Mouse (Mus musculus): ENCODE data around the gene Dnajc11. TPM values are rescaled to one million over a fixed set of nuclear protein-coding genes. Genes with fewer than 3 reads are reported as not detected.
A peak's percentile ranks its signal among the peaks of the same experiment; 100 is the strongest.

Dnajc11 gene
- polyA plus RNA-seq, 1 experiment from 2014 or later, result 78.2 TPM

GRCm38 (mm10) chr4:152006812-152007211, 73.3 kb downstream of the Dnajc11 start:
- H3K4me2 ChIP-seq (replicated peaks), result no peak overlapping the region
- H3K4me3 ChIP-seq, result no peak overlapping the region
- no peak overlapping the region for H3K27ac ChIP-seq
- peaks cover 34% of the 10 kb centered on the region for H3K4me1 ChIP-seq
- no peak for ATAC-seq (ENCODE audit: insufficient number of reproducible peaks, insufficient read depth, low FRiP score, low TSS enrichment)
- H3K36me3 ChIP-seq, result no peaks in the 10 kb centered on the region
- no peaks in the 10 kb centered on the region for H3K9me3 ChIP-seq
- 12% methylated on average over 3 of the region's 3 CpGs for WGBS
- no peak overlapping the region for H3K9ac ChIP-seq
- peaks cover 18% of the 10 kb centered on the region for H3K27me3 ChIP-seq

- 5% methylated on average over 8 of the region's 8 CpGs for WGBS
- no peak overlapping the region for H3K27ac ChIP-seq
Observed at GRCm38 (mm10) chr4:152007481-152008147, 74.1 kb downstream of the Dnajc11 start.

GRCm38 (mm10) chr4:152008148-152008500, 74.6 kb downstream of the Dnajc11 start:
- Histone ChIP-seq H3K9me3 (no peaks in the 10 kb centered on the region), H3K4me1 (peaks cover 34% of the 10 kb centered on the region), H3K27ac (peak overlapping the region; percentile 31; the same call in 1 of the 2 replicates), H3K27me3 (peaks cover 18% of the 10 kb centered on the region), H3K36me3 (peaks cover 3% of the 10 kb centered on the region; the same call in 1 of the 2 replicates), H3K4me2 (replicated peaks) (peak overlapping the region; percentile 100), H3K9ac (no peak overlapping the region), H3K4me3 (peak overlapping the region; percentile 67)
- ATAC-seq (ENCODE audit: insufficient number of reproducible peaks, insufficient read depth, low FRiP score, low TSS enrichment), result no peak
- under 1% methylated on average over 14 of the region's 14 CpGs for WGBS

More at GRCm38 (mm10) chr4:152007481-152008147, 74.1 kb downstream of the Dnajc11 start:
- no peak for ATAC-seq (ENCODE audit: insufficient number of reproducible peaks, insufficient read depth, low FRiP score, low TSS enrichment)
- H3K4me2 ChIP-seq (replicated peaks), result peak overlapping the region; percentile 100
- 0 out of 2 replicates have a peak, but pooled peaks cover 3% of the 10 kb centered on the region for H3K36me3 ChIP-seq
- H3K4me1 ChIP-seq, result peaks cover 34% of the 10 kb centered on the region
- H3K9me3 ChIP-seq, result no peaks in the 10 kb centered on the region
- peaks cover 18% of the 10 kb centered on the region for H3K27me3 ChIP-seq
- H3K9ac ChIP-seq, result no peak overlapping the region
- peak overlapping the region; percentile 67 for H3K4me3 ChIP-seq

GRCm38 (mm10) chr4:152008622-152009075, 75.2 kb downstream of the Dnajc11 start, which contains the start of gene Klhl21:
Klhl21 (plus strand) TSS chr4:152008803.
- Histone ChIP-seq H3K4me1 (peaks cover 34% of the 10 kb centered on the region), H3K9me3 (no peaks in the 10 kb centered on the region), H3K4me3 (peak within 1 kb of the TSS; percentile 67), H3K9ac (peak within 1 kb of the TSS; percentile 59), H3K27me3 (peaks cover 18% of the 10 kb centered on the region), H3K4me2 (replicated peaks) (peak within 1 kb of the TSS; percentile 100), H3K27ac (peak within 1 kb of the TSS; percentile 84), H3K36me3 (peaks cover 4% of the 10 kb centered on the region; the same call in 1 of the 2 replicates)
- peak; percentile 84 for ATAC-seq (ENCODE audit: insufficient number of reproducible peaks, insufficient read depth, low FRiP score, low TSS enrichment)
- under 1% methylated on average over 44 of the region's 45 CpGs for WGBS

- peak overlapping the region; percentile 84 for H3K27ac ChIP-seq
- H3K4me2 ChIP-seq (replicated peaks), result peak overlapping the region; percentile 100
- under 1% methylated on average over 106 of the region's 115 CpGs for WGBS
- H3K9ac ChIP-seq, result peak overlapping the region; percentile 59
- H3K36me3 ChIP-seq, result peaks cover 11% of the 10 kb centered on the region; the same call in 1 of the 2 replicates
- H3K27me3 ChIP-seq, result peaks cover 18% of the 10 kb centered on the region
- H3K9me3 ChIP-seq, result no peaks in the 10 kb centered on the region
- peaks cover 34% of the 10 kb centered on the region for H3K4me1 ChIP-seq
- peak overlapping the region; percentile 67 for H3K4me3 ChIP-seq
- peak; percentile 59 for ATAC-seq (ENCODE audit: insufficient number of reproducible peaks, insufficient read depth, low FRiP score, low TSS enrichment)
Observed at GRCm38 (mm10) chr4:152009076-152010051, 75.9 kb downstream of the Dnajc11 start.

DNA sequence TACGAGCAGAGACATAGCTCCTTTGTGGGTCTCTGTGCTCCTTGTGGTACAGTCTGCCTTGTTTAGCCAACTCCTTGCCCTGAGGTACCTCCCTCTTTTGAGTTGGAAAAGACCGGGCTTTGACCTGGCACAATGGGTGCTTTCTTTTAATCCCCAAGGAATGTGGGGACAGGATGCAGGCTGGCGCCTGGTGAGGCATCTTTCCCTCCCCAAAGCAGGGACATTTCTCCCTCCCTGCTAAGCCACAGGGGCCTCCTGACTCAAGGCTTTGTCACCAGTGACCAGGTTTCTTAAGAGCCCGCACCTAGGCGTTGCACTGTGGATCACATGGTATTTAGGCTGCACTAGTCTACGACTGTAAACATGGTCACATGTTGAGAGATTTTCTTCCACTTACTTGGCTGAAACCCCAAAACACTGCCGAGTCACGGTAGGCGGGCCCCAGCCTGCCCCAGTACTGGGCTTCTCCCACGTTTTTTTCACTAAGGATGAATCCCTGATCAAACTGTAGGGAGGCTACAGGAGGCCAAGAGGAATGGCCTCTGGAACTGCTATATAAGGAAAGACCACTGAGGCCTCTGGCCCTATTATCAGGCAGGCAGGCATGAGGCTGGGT, 76.7 kb downstream of the Dnajc11 start:
- peak overlapping the region; percentile 59 for H3K9ac ChIP-seq
- ATAC-seq (ENCODE audit: insufficient number of reproducible peaks, insufficient read depth, low FRiP score, low TSS enrichment), result 0 out of 2 replicates have a peak, but pooled peaks have one; percentile 24
- H3K4me2 ChIP-seq (replicated peaks), result peak overlapping the region; percentile 100
- no peak overlapping the region for H3K27ac ChIP-seq
- no peaks in the 10 kb centered on the region for H3K9me3 ChIP-seq
- WGBS, result under 1% methylated on average over 10 of the region's 10 CpGs
- peaks cover 18% of the 10 kb centered on the region for H3K27me3 ChIP-seq
- H3K36me3 ChIP-seq, result peaks cover 19% of the 10 kb centered on the region; the same call in 1 of the 2 replicates
- peaks cover 34% of the 10 kb centered on the region for H3K4me1 ChIP-seq
- H3K4me3 ChIP-seq, result peak overlapping the region; percentile 67

GRCm38 (mm10) chr4:152010707-152011134, 77.2 kb downstream of the Dnajc11 start:
- H3K4me3 ChIP-seq, result peak overlapping the region; percentile 67
- peaks cover 18% of the 10 kb centered on the region for H3K27me3 ChIP-seq
- H3K36me3 ChIP-seq, result peaks cover 24% of the 10 kb centered on the region
- peak overlapping the region; percentile 45 for H3K9ac ChIP-seq
- peaks cover 34% of the 10 kb centered on the region for H3K4me1 ChIP-seq
- H3K9me3 ChIP-seq, result no peaks in the 10 kb centered on the region
- no peak overlapping the region for H3K27ac ChIP-seq
- WGBS, result 5% methylated on average over 13 of the region's 13 CpGs
- peak overlapping the region; percentile 100 for H3K4me2 ChIP-seq (replicated peaks)
- ATAC-seq (ENCODE audit: insufficient number of reproducible peaks, insufficient read depth, low FRiP score, low TSS enrichment), result no peak

DNA sequence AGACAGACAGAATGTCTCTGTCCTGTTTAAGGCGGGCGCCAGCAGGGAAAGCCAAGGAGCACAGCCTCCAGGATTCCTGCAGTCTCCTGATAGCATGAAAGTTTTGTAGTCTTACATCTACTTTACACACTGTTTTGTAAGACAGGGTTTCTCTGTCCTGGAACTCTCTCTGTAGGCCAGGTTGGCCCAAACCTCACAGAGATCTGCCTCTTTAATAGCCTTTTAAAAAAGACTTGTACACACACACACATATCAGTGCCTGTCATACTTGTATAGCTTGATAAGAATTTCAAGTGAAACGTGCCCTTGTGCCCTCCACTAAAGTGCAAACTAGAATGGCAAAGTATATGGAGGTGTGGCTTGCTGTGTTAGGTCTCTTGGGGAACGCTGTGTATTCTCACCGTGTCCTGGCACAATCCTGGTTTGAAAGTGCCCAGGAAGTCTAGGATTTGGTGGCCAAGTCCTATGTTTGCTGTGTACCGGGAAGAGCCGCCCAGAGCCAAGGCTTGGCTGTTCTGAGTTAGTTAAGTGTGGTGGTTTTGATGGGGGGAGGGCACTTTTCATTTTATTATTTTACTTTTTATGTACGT, 77.8 kb downstream of the Dnajc11 start:
- Histone ChIP-seq H3K9me3 (no peaks in the 10 kb centered on the region), H3K9ac (peak overlapping the region; percentile 45), H3K4me2 (replicated peaks) (peak overlapping the region; percentile 100), H3K27me3 (peaks cover 18% of the 10 kb centered on the region), H3K27ac (no peak overlapping the region), H3K4me3 (peak overlapping the region; percentile 67), H3K36me3 (peaks cover 29% of the 10 kb centered on the region), H3K4me1 (peaks cover 34% of the 10 kb centered on the region)
- ATAC-seq (ENCODE audit: insufficient number of reproducible peaks, insufficient read depth, low FRiP score, low TSS enrichment), result no peak
- 72% methylated on average over 8 of the region's 8 CpGs for WGBS

GRCm38 (mm10) chr4:152012109-152012508, 78.6 kb downstream of the Dnajc11 start:
- no peak for ATAC-seq (ENCODE audit: insufficient number of reproducible peaks, insufficient read depth, low FRiP score, low TSS enrichment)
- H3K4me2 ChIP-seq (replicated peaks), result no peak overlapping the region
- H3K27me3 ChIP-seq, result peaks cover 11% of the 10 kb centered on the region
- H3K4me3 ChIP-seq, result no peak overlapping the region
- H3K9ac ChIP-seq, result no peak overlapping the region
- H3K9me3 ChIP-seq, result no peaks in the 10 kb centered on the region
- no peak overlapping the region for H3K27ac ChIP-seq
- H3K4me1 ChIP-seq, result peaks cover 33% of the 10 kb centered on the region
- 90% methylated on average over 16 of the region's 16 CpGs for WGBS
- H3K36me3 ChIP-seq, result peaks cover 29% of the 10 kb centered on the region

DNA sequence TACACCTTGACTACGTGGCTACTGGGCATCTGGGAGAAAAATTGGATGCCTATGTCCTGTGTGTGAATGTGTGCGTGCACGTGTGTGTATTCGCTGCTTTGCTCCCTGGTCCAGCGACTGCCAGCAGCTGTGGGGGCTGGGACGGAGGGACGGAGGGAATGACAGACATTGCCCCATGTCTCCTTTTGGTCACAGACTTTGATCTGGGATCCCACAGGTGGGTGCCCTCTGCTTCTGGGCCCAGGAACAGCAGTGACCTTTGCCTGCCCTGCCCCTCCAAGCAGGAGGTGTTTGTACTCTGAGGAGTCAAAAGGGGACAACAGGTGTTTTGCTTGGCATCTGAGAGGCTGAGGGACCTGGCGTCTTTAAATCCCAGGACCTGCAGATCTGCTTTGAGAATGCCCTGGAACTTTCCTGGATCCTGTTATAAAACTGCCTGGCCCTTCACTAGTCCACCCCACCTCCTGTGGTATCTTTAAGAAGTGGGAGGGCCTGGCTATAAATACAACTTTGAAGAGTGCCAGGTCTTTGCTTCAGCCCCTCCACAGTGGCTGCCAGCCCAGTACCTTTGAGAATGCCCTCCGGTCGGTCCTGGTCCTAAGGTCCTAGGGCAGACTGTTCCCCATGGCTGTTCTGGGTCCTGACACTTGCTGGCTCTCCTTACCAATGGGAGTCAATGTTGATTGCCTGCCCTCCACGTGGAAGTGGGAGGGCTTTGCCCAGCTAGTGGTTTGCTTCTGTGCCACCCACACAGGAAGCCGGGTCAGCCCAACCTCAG, 79.7 kb downstream of the Dnajc11 start:
- Histone ChIP-seq H3K27me3 (peaks cover 5% of the 10 kb centered on the region; the same call in 1 of the 2 replicates), H3K4me3 (no peak overlapping the region), H3K27ac (no peak overlapping the region), H3K4me1 (peaks cover 22% of the 10 kb centered on the region), H3K9ac (no peak overlapping the region), H3K9me3 (no peaks in the 10 kb centered on the region), H3K36me3 (peaks cover 32% of the 10 kb centered on the region), H3K4me2 (replicated peaks) (no peak overlapping the region)
- WGBS, result 87% methylated on average over 12 of the region's 12 CpGs
- no peak for ATAC-seq (ENCODE audit: insufficient number of reproducible peaks, insufficient read depth, low FRiP score, low TSS enrichment)
